In genomic region chr6:140630306-140630705, GRCm38 (mm10) we compare ENCODE assay signal across 23 mouse cellular contexts. TPM values are rescaled to one million over a fixed set of nuclear protein-coding genes. Genes with fewer than 3 reads are reported as not detected.
A peak's percentile ranks its signal among the peaks of the same experiment; 100 is the strongest.
DNase-seq lines count a peak whose midpoint lies in the region; ATAC-seq and TF ChIP-seq lines count a peak whose summit lies in the region.
"Had no signal": no experiment of that assay in that cellular context is flagged by ENCODE, and none has a peak within 500 bp of the region (broad histone marks: within the 10 kb centered on the region; RNA-seq: fewer than 3 reads in every experiment).

No protein-coding gene starts in this region.

- no peak overlapping the region for H3K4me3 ChIP-seq in liver, postnatal 0 days (ENCODE audit: low read depth, low read length)
- no peak overlapping the region for H3K4me3 ChIP-seq in liver, embryonic 12.5 days
- no peak overlapping the region for H3K4me3 ChIP-seq in neural tube, embryonic 13.5 days
- H3K4me3 ChIP-seq: embryonic facial prominence, embryonic 10.5 days; heart, adult 2 months had no signal

- H3K4me1 ChIP-seq in liver, postnatal 0 days (ENCODE audit: insufficient read depth), result peaks cover 12% of the 10 kb centered on the region
- peaks cover 29% of the 10 kb centered on the region for H3K4me1 ChIP-seq in liver, embryonic 12.5 days
- H3K4me1 ChIP-seq in neural tube, embryonic 13.5 days (replicated peaks), result peaks cover 54% of the 10 kb centered on the region

- TF ChIP-seq EP300 in liver, postnatal 0 days (IDR thresholded peaks at IDR 0.05; ENCODE audit: low read depth), result no peak

- H3K9ac ChIP-seq in liver, postnatal 0 days (replicated peaks), result no peak overlapping the region
- H3K9ac ChIP-seq in liver, embryonic 12.5 days, result no peak overlapping the region
- H3K9ac ChIP-seq in neural tube, embryonic 13.5 days, result no peak overlapping the region
- H3K9ac ChIP-seq: forebrain, postnatal 0 days; hindbrain, embryonic 14.5 days had no signal

- peaks cover 7% of the 10 kb centered on the region for H3K36me3 ChIP-seq in liver, postnatal 0 days (replicated peaks; ENCODE audit: insufficient read depth, low read length)
- H3K36me3 ChIP-seq in liver, embryonic 12.5 days, result peaks cover 25% of the 10 kb centered on the region
- H3K36me3 ChIP-seq in neural tube, embryonic 13.5 days, result peaks cover 17% of the 10 kb centered on the region

- H3K4me2 ChIP-seq in liver, postnatal 0 days (ENCODE audit: low read depth, low read length), result no peak overlapping the region
- H3K4me2 ChIP-seq in liver, embryonic 12.5 days, result no peak overlapping the region
- no peak overlapping the region for H3K4me2 ChIP-seq in neural tube, embryonic 13.5 days
- H3K4me2 ChIP-seq: hindbrain, embryonic 14.5 days had no signal

- DNase-seq in liver, postnatal 0 days, result no peak
- no peak for DNase-seq in neural tube, embryonic 10.5 days (ENCODE audit: extremely low spot score, low spot score)
- peak; percentile 16 for DNase-seq in thymus, postnatal 0 days (ENCODE audit: low spot score)
- no peak for DNase-seq in MN1 (ENCODE audit: low spot score)
- no peak for DNase-seq in cerebellum, postnatal 25 days
- DNase-seq: adrenal gland, postnatal 14 days; cerebellum, adult 8-10 months; forebrain, postnatal 0 days; gastrocnemius, postnatal 25 days; heart, adult 2 months; heart, postnatal 4 days; kidney, adult 18-20 months; left cerebral cortex, postnatal 4 days; liver; right cerebral cortex, postnatal 14 days had no signal

- 76% methylated on average over 4 of the region's 4 CpGs for WGBS in liver, postnatal 0 days (ENCODE audit: insufficient replicate concordance)
- 78% methylated on average over 4 of the region's 4 CpGs for WGBS in liver, embryonic 12.5 days (ENCODE audit: insufficient replicate concordance)
- 54% methylated on average over 4 of the region's 4 CpGs for WGBS in neural tube, embryonic 13.5 days

- H3K9me3 ChIP-seq in liver, postnatal 0 days (ENCODE audit: low read length), result no peaks in the 10 kb centered on the region
- no peaks in the 10 kb centered on the region for H3K9me3 ChIP-seq in liver, embryonic 12.5 days (replicated peaks)
- H3K9me3 ChIP-seq in neural tube, embryonic 13.5 days, result no peaks in the 10 kb centered on the region
- H3K9me3 ChIP-seq: embryonic facial prominence, embryonic 10.5 days had no signal

- no peak for TF ChIP-seq CTCF in liver, postnatal 0 days (IDR thresholded peaks at IDR 0.05; ENCODE audit: low read depth)

- ATAC-seq in liver, postnatal 0 days, result no peak
- ATAC-seq in liver, embryonic 12.5 days, result no peak
- ATAC-seq in neural tube, embryonic 13.5 days (ENCODE audit: low read depth), result no peak
- ATAC-seq: forebrain, postnatal 0 days; inflammation-experienced regulatory T-cells, adult 6 months; lung, postnatal 0 days had no signal

- peak overlapping the region; percentile 36; the same call in 1 of the 2 replicates for H3K27ac ChIP-seq in liver, postnatal 0 days (ENCODE audit: low read depth)
- no peak overlapping the region for H3K27ac ChIP-seq in liver, embryonic 12.5 days
- H3K27ac ChIP-seq in neural tube, embryonic 13.5 days (replicated peaks), result 0 out of 2 replicates have a peak overlapping the region, but pooled peaks have one; percentile 28
- H3K27ac ChIP-seq: embryonic facial prominence, embryonic 10.5 days; heart, adult 2 months; hindbrain, embryonic 14.5 days; kidney, postnatal 0 days; macrophage had no signal

- H3K27me3 ChIP-seq in liver, postnatal 0 days (ENCODE audit: insufficient read depth, low read length), result no peaks in the 10 kb centered on the region
- no peaks in the 10 kb centered on the region for H3K27me3 ChIP-seq in liver, embryonic 12.5 days (replicated peaks)
- no peaks in the 10 kb centered on the region for H3K27me3 ChIP-seq in neural tube, embryonic 13.5 days

RNA-seq across cellular contexts. Expression of gene Aebp2, which starts 7.8 kb away (rescaled TPM):
- polyA plus RNA-seq in liver, postnatal 0 days (2015; fragmentation: Nextera tagmentation; extraction: Ambion mirVana), result 3.5 and 3.7 TPM in 2 replicates
- 6.1 and 6.5 TPM in 2 replicates for polyA plus RNA-seq in liver, embryonic 12.5 days (2016; fragmentation: Nextera tagmentation; extraction: Ambion mirVana)
- polyA plus RNA-seq in neural tube, embryonic 13.5 days (2015; fragmentation: Nextera tagmentation; extraction: Ambion mirVana), result 6.5 and 8.4 TPM in 2 replicates
- polyA plus RNA-seq in thymus, postnatal 0 days (2015; fragmentation: Nextera tagmentation; extraction: Ambion mirVana), result 17.4 and 24.4 TPM in 2 replicates
